Mouse (Mus musculus) liver, postnatal 0 days (tissue): ENCODE measurements around the gene Nrxn1. TPM values are rescaled to one million over a fixed set of nuclear protein-coding genes. Genes with fewer than 3 reads are reported as not detected.

Source experiments
- ATAC-seq: fragments of 200-750 bp; cut with Nextera tagmentation; 2 replicates; pipeline ENCODE4 v1.8.0; 2017; ENCODE audit warnings: mild to moderate bottlenecking, moderate library complexity
- DNase-seq: peaks from one replicate; pipeline ENCODE4 v3.0.0-alpha.2; 2016
- H3K27ac ChIP-seq: fragments of 300-500 bp; sonication (generic); 2 replicates; pipeline ENCODE4 v1.5.1; 2014; ENCODE audit warnings: antibody characterized with exemption, moderate library complexity, mild to moderate bottlenecking, low read depth
- H3K27me3 ChIP-seq: fragments of 300-500 bp; sonication (generic); 2 replicates; pipeline ENCODE4 v1.6.1; 2014; ENCODE audit warnings: low read length, control low read depth, mixed read lengths; ENCODE audit not compliant: insufficient read depth
- H3K36me3 ChIP-seq: fragments of 300-500 bp; sonication (generic); replicated peaks from 2 replicates; pipeline ENCODE4 v1.6.1; 2014; ENCODE audit warnings: mild to moderate bottlenecking, control low read depth, low read length, moderate library complexity, mixed read lengths; ENCODE audit not compliant: insufficient read depth
- H3K4me1 ChIP-seq: fragments of 300-500 bp; sonication (generic); 2 replicates; pipeline ENCODE4 v1.6.1; 2014; ENCODE audit warnings: antibody characterized with exemption, mild to moderate bottlenecking, control low read depth; ENCODE audit not compliant: insufficient read depth
- H3K4me2 ChIP-seq: fragments of 300-500 bp; sonication (generic); 2 replicates; pipeline ENCODE4 v1.6.1; 2014; ENCODE audit warnings: low read depth, mild to moderate bottlenecking, low read length, moderate library complexity, mixed read lengths
- H3K4me3 ChIP-seq: fragments of 300-500 bp; sonication (generic); 2 replicates; pipeline ENCODE4 v1.5.1; 2014; ENCODE audit warnings: low read depth, low read length
- H3K9ac ChIP-seq: fragments of 300-500 bp; sonication (generic); replicated peaks from 2 replicates; pipeline ENCODE4 v1.6.1; 2014; ENCODE audit warnings: mild to moderate bottlenecking, moderate library complexity
- H3K9me3 ChIP-seq: fragments of 300-500 bp; sonication (generic); 2 replicates; pipeline ENCODE4 v1.6.1; 2016; ENCODE audit warnings: mild to moderate bottlenecking, control low read depth, low read length, mixed read lengths
- CTCF ChIP-seq: sonication (generic); IDR thresholded peaks from 2 replicates; pipeline ENCODE4 v1.5.1; 2016; ENCODE audit warnings: antibody characterized with exemption, low read depth
- EP300 ChIP-seq: IDR thresholded peaks from 2 replicates; pipeline ENCODE4 v1.6.1; 2016; ENCODE audit warnings: antibody characterized with exemption, low read depth, mild to moderate bottlenecking
- WGBS: fragments of 180-500 bp; shearing (Covaris S2); extraction: QIAGEN DNeasy Blood & Tissue Kit; methylation state at CpG from one replicate; pipeline ENCODE4 v1.1.7; 2014; ENCODE audit not compliant: insufficient replicate concordance; 5-methylcytosine and 5-hydroxymethylcytosine counted together
- polyA plus RNA-seq: library from polyadenylated mRNA; unstranded; fragments of >200 nt; fragmentation: Nextera tagmentation; extraction: Ambion mirVana; gene quantifications from 2 replicates; pipeline ENCODE4 v1.2.1, GENCODE M21; 2015

Nrxn1 gene
- polyA plus RNA-seq, 1 experiment from 2014 or later = 0.41 TPM

DNA sequence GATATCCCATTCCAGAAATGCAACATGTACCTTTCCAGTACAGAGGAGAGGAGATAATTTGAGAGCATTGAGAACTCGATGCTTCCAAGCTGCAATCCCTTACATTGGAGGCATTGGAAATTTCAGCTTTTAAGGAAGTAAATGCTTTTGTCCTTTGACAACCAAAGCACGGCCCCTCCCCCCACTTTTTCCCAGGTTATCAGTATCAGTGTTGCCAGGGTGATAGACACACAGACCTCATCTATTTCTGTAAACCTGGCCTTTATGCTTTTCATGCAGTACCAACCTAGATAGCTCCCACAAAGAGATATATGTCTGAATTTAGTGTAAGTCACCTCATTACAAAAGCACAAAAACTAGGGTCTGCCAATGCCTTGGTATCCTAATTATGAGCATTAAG is 235.6 kb downstream of the Nrxn1 start:
- no peak overlapping the region for H3K9ac ChIP-seq
- H3K36me3 ChIP-seq = no peaks in the 10 kb centered on the region
- no peak overlapping the region for H3K27ac ChIP-seq
- DNase-seq (no peak), ATAC-seq (no peak)
- H3K4me3 ChIP-seq = no peak overlapping the region
- H3K27me3 ChIP-seq = no peaks in the 10 kb centered on the region
- TF ChIP-seq EP300 (no peak), CTCF (no peak)
- whole genome bisulfite sequencing = 60% methylated on average over 2 of the region's 2 CpGs
- no peak overlapping the region for H3K4me2 ChIP-seq
- H3K9me3 ChIP-seq = no peaks in the 10 kb centered on the region
- no peaks in the 10 kb centered on the region for H3K4me1 ChIP-seq

GRCm38 (mm10) chr17:90843876-90844275 is 249.0 kb downstream of the Nrxn1 start:
- 67% methylated on average over 1 of the region's 1 CpGs for WGBS
- H3K4me2 ChIP-seq = no peak overlapping the region
- no peaks in the 10 kb centered on the region for H3K27me3 ChIP-seq
- H3K36me3 ChIP-seq = no peaks in the 10 kb centered on the region
- H3K9me3 ChIP-seq = no peaks in the 10 kb centered on the region
- no peak overlapping the region for H3K27ac ChIP-seq
- no peak overlapping the region for H3K9ac ChIP-seq
- DNase-seq (no peak), ATAC-seq (no peak)
- no peaks in the 10 kb centered on the region for H3K4me1 ChIP-seq
- no peak overlapping the region for H3K4me3 ChIP-seq
- no peak for TF ChIP-seq CTCF
- no peak for TF ChIP-seq EP300

- Histone ChIP-seq H3K27ac (no peak overlapping the region), H3K9ac (no peak overlapping the region), H3K27me3 (no peaks in the 10 kb centered on the region), H3K36me3 (no peaks in the 10 kb centered on the region), H3K4me1 (no peaks in the 10 kb centered on the region), H3K9me3 (no peaks in the 10 kb centered on the region), H3K4me3 (no peak overlapping the region), H3K4me2 (no peak overlapping the region)
- no peak for DNase-seq
- ATAC-seq = no peak
- TF ChIP-seq EP300 (no peak), CTCF (no peak)
These were observed 249.7 kb downstream of the Nrxn1 start for GRCm38 (mm10) chr17:90843072-90843611.

GRCm38 (mm10) chr17:90837022-90837414 is 255.9 kb downstream of the Nrxn1 start:
- Histone ChIP-seq H3K27ac (no peak overlapping the region), H3K4me2 (no peak overlapping the region), H3K9me3 (no peaks in the 10 kb centered on the region), H3K27me3 (no peaks in the 10 kb centered on the region), H3K4me1 (no peaks in the 10 kb centered on the region), H3K36me3 (no peaks in the 10 kb centered on the region), H3K4me3 (no peak overlapping the region), H3K9ac (no peak overlapping the region)
- ATAC-seq (no peak), DNase-seq (no peak)
- TF ChIP-seq CTCF (no peak), EP300 (no peak)

- Histone ChIP-seq H3K4me1 (no peaks in the 10 kb centered on the region), H3K27ac (no peak overlapping the region), H3K36me3 (no peaks in the 10 kb centered on the region), H3K27me3 (no peaks in the 10 kb centered on the region), H3K9me3 (no peaks in the 10 kb centered on the region), H3K9ac (no peak overlapping the region), H3K4me3 (no peak overlapping the region), H3K4me2 (no peak overlapping the region)
- DNase-seq (no peak), ATAC-seq (no peak)
- TF ChIP-seq EP300 (no peak), CTCF (no peak)
- 58% methylated on average over 4 of the region's 4 CpGs for WGBS
These were observed 256.5 kb downstream of the Nrxn1 start for GRCm38 (mm10) chr17:90836154-90837021.

GRCm38 (mm10) chr17:90818340-90818739 is 274.5 kb downstream of the Nrxn1 start:
- no peak overlapping the region for H3K27ac ChIP-seq
- ATAC-seq (no peak), DNase-seq (no peak)
- H3K4me2 ChIP-seq = no peak overlapping the region
- no peaks in the 10 kb centered on the region for H3K9me3 ChIP-seq
- no peak for TF ChIP-seq CTCF
- no peak for TF ChIP-seq EP300
- H3K9ac ChIP-seq = no peak overlapping the region
- H3K36me3 ChIP-seq = no peaks in the 10 kb centered on the region
- H3K4me1 ChIP-seq = no peaks in the 10 kb centered on the region
- 59% methylated on average over 2 of the region's 2 CpGs for WGBS
- H3K27me3 ChIP-seq = no peaks in the 10 kb centered on the region
- no peak overlapping the region for H3K4me3 ChIP-seq
